Mouse (Mus musculus): ENCODE measurements at regions not wholly inside any gene's neighbourhood (a gene's known extent, or its start where the extent isn't known, plus 50 kb on each side); places are given as distances from the start of the nearest gene placed in this dataset.

GRCm38 (mm10) chr2:174880659-174881058 lies 120.2 kb downstream of the Edn3 start:
- ATAC-seq (ENCODE audit: extremely low read depth, insufficient number of reproducible peaks, low FRiP score, poor library complexity, severe bottlenecking): peak; percentile 98

GRCm38 (mm10) chr2:174884232-174885225 lies 124.1 kb downstream of the Edn3 start:
- no peak for ATAC-seq (ENCODE audit: extremely low read depth, insufficient number of reproducible peaks, low FRiP score, poor library complexity, severe bottlenecking)

GRCm38 (mm10) chr2:174892658-174893057 lies 117.4 kb upstream of the Gm14444 start:
- no peak for ATAC-seq (ENCODE audit: extremely low read depth, insufficient number of reproducible peaks, low FRiP score, poor library complexity, severe bottlenecking)

- ATAC-seq (ENCODE audit: extremely low read depth, insufficient number of reproducible peaks, low FRiP score, poor library complexity, severe bottlenecking): no peak
Observed at GRCm38 (mm10) chr2:174897424-174897823, 112.6 kb upstream of the Gm14444 start.

DNA sequence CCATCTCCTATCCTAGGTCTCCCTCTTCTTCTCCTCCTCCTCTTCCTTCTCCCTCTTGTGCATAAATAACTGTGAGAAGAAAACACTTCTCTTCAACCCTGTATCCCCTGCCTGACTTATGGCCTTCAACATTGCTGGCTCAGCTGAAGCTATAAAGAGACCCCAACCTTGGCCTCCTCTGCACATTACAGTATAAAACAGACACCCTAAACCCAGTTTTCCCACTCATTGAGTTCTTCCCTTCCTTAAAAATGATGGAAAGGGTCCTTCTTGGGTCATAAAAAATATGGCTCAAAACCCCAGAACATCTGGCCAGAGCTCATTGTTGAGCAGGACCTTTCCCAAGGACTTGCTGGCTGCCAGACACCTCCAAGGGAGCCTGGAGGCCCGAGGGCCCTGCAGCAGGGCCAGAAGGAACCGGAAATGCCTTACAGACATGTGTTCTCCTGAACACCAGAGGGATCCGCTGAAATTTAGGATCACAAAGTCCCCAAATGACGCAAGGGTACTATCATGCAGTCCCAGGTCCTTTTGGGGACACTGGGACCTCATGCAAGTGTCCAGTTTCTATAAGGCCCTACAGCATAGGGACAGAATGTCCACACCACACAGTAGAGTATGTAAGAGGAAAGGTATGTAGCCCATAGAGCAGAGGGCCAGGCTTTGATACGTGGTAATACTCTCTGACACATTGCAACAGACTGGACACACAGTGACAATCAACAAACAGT lies 109.9 kb upstream of the Gm14444 start:
- ATAC-seq (ENCODE audit: extremely low read depth, insufficient number of reproducible peaks, low FRiP score, poor library complexity, severe bottlenecking): no peak

DNA sequence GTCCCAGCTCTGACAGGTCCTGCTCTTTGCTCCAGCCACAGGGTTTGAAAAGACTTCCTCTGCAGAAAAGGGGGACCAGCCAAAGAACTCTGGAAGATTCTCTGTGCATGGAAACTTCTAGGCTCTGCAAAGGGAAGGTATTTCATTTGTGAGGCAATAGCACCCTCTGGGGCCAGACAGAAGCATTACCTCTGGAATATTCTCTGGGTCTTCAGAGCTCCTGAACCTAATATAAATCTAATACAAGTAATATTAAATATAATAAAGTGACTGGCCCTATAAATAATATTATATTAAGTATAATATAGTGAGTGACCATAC lies 109.4 kb upstream of the Gm14444 start:
- ATAC-seq (ENCODE audit: extremely low read depth, insufficient number of reproducible peaks, low FRiP score, poor library complexity, severe bottlenecking): no peak; the same call in 1 of the 2 replicates

DNA sequence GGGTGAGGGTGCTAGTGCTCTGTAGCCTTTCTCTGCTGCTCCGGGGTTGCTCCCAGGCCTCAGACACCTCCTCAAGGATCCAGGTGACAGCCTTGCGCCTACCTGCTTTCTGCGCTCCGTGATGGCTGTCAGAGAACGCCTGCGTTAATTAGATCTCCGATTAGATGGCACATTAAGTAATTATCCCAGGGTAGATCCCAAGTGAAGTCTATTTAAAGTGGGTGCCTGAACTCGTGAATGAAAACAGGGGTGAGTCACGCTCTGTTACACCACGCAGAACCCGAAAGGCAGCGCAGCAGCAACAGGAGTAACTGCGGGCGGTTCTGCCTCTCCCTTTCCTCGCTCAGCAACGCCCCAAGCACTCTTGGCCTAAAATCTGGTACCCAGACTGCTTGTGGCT lies 108.2 kb upstream of the Gm14444 start:
- no peak for ATAC-seq (ENCODE audit: extremely low read depth, insufficient number of reproducible peaks, low FRiP score, poor library complexity, severe bottlenecking)

DNA sequence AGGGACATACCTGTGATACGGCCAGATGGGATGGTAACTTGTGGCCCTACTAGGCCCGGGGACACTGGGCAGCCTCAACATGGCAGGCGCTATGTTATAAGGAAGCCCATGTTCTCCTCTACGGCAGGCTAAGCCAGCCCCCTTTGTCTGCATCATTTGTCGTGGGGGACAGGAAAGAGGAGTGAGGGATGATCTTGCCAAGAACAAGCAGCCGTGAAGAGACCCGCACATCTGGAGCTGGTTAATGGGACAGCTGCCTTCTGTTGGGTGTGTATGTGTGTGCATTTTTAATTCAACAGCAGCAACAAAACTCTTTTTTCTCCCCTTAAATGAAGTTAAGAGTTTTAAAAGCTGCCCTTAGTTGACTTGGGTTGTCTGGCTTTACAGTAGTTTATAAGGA lies 106.4 kb upstream of the Gm14444 start:
- no peak for ATAC-seq (ENCODE audit: extremely low read depth, insufficient number of reproducible peaks, low FRiP score, poor library complexity, severe bottlenecking)

GRCm38 (mm10) chr2:174905865-174906639 lies 104.0 kb upstream of the Gm14444 start:
- ATAC-seq (ENCODE audit: extremely low read depth, insufficient number of reproducible peaks, low FRiP score, poor library complexity, severe bottlenecking): no peak

DNA sequence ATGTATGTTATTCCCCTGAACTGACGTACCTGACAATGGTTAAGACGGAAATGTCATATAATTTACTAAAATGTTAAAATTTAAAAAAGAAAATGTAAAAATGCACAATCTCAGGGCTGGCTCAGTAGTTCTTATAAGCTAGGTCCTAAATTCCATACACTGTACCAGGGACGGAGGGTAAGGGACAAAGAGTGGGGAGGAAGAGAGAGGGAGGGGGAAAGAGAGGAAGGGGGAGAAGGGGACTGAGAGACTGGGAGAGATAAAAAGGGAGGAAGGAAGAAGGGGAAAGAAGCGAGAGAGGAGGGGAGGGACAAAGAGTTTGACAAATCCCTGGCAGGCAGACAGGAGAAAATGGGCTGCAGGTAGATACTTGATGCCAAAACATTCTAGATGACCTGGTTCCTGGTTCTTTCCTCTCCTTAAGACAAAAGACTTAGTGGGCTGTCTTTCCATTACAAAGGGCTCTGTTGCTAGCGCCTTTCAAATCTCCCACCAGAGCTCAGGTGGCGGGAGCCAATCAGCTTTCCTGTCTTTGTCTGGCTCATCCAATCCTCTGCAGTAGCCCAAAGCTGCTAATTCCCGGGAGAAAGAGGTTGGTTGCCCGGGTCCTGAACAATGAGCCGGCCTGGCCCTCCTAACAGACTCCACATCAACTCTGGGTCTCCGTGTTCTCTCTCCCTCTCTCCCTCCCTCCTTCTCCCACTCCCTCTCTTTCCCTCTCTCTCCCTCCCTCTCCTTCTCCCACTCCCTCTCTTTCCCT lies 92.7 kb upstream of the Gm14444 start:
- no peak for ATAC-seq (ENCODE audit: extremely low read depth, insufficient number of reproducible peaks, low FRiP score, poor library complexity, severe bottlenecking)

- ATAC-seq (ENCODE audit: extremely low read depth, insufficient number of reproducible peaks, low FRiP score, poor library complexity, severe bottlenecking): no peak
Observed at GRCm38 (mm10) chr2:174917975-174918374, 92.1 kb upstream of the Gm14444 start.

DNA sequence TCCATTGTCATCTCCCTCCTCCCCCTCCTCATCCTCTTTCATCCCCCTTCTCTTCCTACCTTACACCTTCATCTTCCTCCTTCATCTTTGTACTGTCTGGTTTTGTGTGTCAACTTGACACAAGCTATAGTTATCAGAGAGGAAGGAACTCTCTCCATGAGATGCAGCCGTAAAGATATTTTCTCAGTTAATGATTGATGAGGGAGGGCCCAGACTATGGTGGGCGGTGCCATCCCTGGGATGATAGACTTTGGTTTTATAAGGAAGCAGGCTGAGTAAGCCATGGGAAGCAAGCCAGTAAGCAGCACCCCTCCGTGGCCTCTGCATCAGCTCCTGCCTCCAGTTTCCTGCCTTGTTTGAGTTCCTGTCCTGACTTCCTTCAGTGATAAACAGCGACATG lies 87.8 kb upstream of the Gm14444 start:
- no peak for ATAC-seq (ENCODE audit: extremely low read depth, insufficient number of reproducible peaks, low FRiP score, poor library complexity, severe bottlenecking)

DNA sequence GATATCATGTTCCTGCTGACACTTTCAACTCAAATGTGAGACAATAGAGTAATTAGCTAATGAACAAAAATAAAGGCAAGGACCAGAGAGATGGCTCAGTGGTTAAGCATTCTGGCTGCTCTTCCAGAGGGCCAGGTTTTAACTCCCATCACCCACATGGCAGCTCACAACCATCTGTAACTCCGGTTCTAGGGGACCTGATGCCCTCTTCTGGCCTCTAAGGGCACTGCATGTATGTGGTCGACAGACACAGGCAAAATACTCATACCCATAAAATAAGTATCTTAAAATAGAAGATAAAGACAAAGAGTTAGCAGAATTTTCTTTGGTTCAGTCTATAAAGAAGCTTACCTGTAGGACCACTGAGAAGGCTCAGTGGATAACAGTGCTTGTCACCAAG lies 80.3 kb upstream of the Gm14444 start:
- ATAC-seq (ENCODE audit: extremely low read depth, insufficient number of reproducible peaks, low FRiP score, poor library complexity, severe bottlenecking): no peak

DNA sequence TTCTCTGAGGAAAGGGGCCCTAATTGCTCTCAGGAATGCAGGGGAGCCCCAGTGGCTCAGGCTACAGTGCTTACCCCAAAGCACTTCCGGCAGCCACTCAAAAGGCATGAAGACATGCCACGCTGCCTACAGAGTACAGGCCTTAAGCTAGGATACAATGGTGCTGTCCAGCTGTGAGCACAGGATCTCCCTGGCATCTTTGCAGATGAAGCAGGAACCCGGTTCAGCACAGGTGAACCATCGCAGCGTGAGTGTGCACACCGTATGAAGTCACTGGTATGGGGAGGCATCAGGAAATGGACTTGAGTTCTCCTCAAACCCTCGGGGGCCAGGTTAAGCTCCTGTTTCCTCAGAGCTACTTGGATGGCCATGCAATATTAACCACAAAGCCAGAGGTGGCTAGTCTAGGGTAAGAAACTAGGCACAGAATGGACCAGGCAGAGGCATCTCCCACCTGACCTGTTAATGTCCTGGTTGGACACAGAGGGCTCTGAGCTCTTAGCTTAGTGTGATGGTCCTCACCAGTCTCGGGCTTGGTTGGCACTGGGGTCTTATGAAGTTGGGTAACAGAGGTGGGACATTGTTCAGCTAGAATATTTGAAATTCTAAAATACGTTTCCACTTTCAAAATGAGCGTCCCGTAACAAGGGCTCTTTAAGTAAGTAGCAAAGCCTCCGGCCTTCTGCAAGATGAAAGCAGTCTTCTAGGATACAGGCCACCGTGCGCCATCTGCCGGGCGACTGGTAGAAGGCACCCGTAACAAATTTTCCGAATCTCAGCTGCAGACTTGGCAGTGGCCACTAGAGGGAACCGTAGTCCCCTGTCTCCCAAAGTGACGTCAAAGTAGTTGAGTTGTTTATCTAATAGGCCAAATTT lies 77.7 kb upstream of the Gm14444 start:
- peak; percentile 93 for ATAC-seq (ENCODE audit: extremely low read depth, insufficient number of reproducible peaks, low FRiP score, poor library complexity, severe bottlenecking)

GRCm38 (mm10) chr2:174933013-174933353 lies 77.1 kb upstream of the Gm14444 start:
- ATAC-seq (ENCODE audit: extremely low read depth, insufficient number of reproducible peaks, low FRiP score, poor library complexity, severe bottlenecking): no peak

GRCm38 (mm10) chr2:174936665-174937064 lies 73.4 kb upstream of the Gm14444 start:
- ATAC-seq (ENCODE audit: extremely low read depth, insufficient number of reproducible peaks, low FRiP score, poor library complexity, severe bottlenecking): no peak

DNA sequence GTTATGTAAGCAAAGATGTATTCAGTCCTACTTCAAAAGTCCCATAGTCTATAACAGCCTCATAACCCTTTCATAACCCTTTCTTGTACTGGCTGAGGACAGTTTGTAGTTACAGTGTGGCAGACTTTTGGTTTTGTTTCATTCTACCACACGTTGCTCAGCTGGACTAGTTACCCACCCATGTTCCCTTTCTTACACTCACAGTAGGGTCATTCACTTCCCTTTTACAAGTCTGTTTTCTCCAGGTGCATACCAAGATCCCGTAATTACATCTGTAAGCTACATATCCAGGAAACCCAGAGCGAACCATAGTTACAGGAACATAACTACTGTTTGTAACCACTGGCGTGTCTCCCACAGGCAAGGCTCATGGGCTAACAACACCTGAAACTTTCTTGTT lies 72.1 kb upstream of the Gm14444 start:
- ATAC-seq (ENCODE audit: extremely low read depth, insufficient number of reproducible peaks, low FRiP score, poor library complexity, severe bottlenecking): no peak

- no peak for ATAC-seq (ENCODE audit: extremely low read depth, insufficient number of reproducible peaks, low FRiP score, poor library complexity, severe bottlenecking)
Observed at GRCm38 (mm10) chr2:174942221-174942620, 67.8 kb upstream of the Gm14444 start.
